8 mouse cellular contexts compared by ENCODE assay signal in the genomic region with DNA sequence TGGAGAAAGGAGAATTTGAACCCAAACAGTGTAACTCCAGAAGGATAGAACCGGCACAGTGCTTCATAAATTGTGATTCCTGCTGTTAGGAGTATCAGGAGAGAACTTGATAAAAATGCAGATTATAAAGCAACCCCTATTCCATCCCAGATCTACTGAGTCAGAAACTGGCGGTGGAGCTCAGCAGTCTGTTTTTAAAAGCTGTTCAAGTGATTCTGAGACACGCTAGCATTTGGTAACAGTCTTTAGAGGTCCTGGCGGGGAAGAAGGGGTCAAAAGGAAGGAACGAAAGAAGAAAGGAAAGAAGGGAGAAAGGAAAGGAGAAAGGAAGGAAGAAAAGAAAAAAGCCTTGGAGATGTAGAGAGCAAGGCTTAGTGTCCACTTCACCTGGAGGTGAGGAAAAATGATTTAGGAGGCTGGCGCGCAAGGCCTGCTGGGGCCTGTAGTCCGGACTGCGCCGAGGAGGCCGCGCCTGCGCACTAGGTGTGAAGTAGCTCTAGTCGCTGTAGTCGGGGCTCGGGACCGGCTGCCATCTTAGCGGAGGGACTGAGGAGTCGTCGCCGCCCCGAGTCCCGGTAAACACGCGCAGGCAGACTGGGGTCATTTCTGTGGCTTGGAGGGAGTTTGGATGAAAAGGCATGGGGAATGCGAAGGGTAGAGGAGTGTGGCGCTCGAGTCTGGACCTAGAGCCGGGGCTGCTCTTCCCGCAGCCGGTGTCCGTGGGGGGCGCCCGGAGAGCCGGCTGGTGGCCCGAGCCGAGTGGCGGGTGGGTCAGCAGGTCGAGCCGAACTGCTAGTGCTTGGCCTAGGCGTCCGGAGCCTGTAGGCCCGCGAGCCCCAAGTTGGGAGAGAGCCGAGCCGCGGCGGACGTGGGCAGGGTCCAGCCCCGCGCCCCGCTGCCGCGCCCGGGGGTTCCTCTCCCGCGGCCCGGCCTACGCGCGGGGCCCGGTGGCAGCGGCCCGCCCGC. TPM values are rescaled to one million over a fixed set of nuclear protein-coding genes. Genes with fewer than 3 reads are reported as not detected.
A peak's percentile ranks its signal among the peaks of the same experiment; 100 is the strongest.
DNase-seq lines count a peak whose midpoint lies in the region; ATAC-seq lines count a peak whose summit lies in the region.

A gene (plus strand): TSS at position 499 of the 966 bp plus-strand sequence.

- H3K4me1 ChIP-seq in heart, embryonic 14.5 days (ENCODE audit: control insufficient read depth in 2 of 2, insufficient read depth in 2 of 2, low read length in 2 of 2), result peaks cover 8 to 25% of the 10 kb centered on the region in 2 experiments
- H3K4me1 ChIP-seq in liver, embryonic 13.5 days (replicated peaks), result peaks cover 35% of the 10 kb centered on the region
- peaks cover 14% of the 10 kb centered on the region for H3K4me1 ChIP-seq in stomach, embryonic 16.5 days (ENCODE audit: control insufficient read depth, insufficient read depth, low read length)

- no peaks in the 10 kb centered on the region for H3K9me3 ChIP-seq in heart, embryonic 14.5 days (ENCODE audit: control insufficient read depth, low read length)
- H3K9me3 ChIP-seq in liver, embryonic 13.5 days (replicated peaks), result no peaks in the 10 kb centered on the region
- no peaks in the 10 kb centered on the region for H3K9me3 ChIP-seq in stomach, embryonic 16.5 days (replicated peaks; ENCODE audit: control insufficient read depth, low read length)

- peak; percentile 94 for ATAC-seq in CD4-positive, CD25-positive, alpha-beta regulatory T cell, adult 4 months
- ATAC-seq in heart, embryonic 14.5 days (ENCODE audit: insufficient number of reproducible peaks, insufficient read depth, low FRiP score, low read depth), result peak; percentile 93
- peak; percentile 99 for ATAC-seq in liver, embryonic 13.5 days (ENCODE audit: low read depth)
- ATAC-seq in stomach, embryonic 16.5 days (ENCODE audit: insufficient read depth, low FRiP score), result peak; percentile 97

- H3K4me2 ChIP-seq in heart, embryonic 14.5 days (ENCODE audit: low read length), result peak within 1 kb of the TSS; percentile 73
- H3K4me2 ChIP-seq in liver, embryonic 13.5 days, result peak within 1 kb of the TSS; percentile 95
- H3K4me2 ChIP-seq in stomach, embryonic 16.5 days (ENCODE audit: low read depth, low read length), result peak within 1 kb of the TSS; percentile 59

- peak within 1 kb of the TSS; percentile 83 to 85 for H3K27ac ChIP-seq in heart, embryonic 14.5 days (replicated peaks in 1 of 2; ENCODE audit: control insufficient read depth in 1 of 2, insufficient read depth in 1 of 2, low read depth in 2 of 2, low read length in 2 of 2)
- peak within 1 kb of the TSS; percentile 71 for H3K27ac ChIP-seq in liver, embryonic 13.5 days
- H3K27ac ChIP-seq in stomach, embryonic 16.5 days (ENCODE audit: low read length), result peak within 1 kb of the TSS; percentile 76

- peak within 1 kb of the TSS; percentile 96 for H3K9ac ChIP-seq in heart, embryonic 14.5 days (ENCODE audit: low read length)
- peak within 1 kb of the TSS; percentile 96 for H3K9ac ChIP-seq in liver, embryonic 13.5 days
- peak within 1 kb of the TSS; percentile 98 for H3K9ac ChIP-seq in stomach, embryonic 16.5 days (ENCODE audit: low read length)

- WGBS in heart, embryonic 14.5 days, result 3% methylated on average over 43 of the region's 65 CpGs
- 2% methylated on average over 65 of the region's 65 CpGs for WGBS in liver, embryonic 13.5 days (ENCODE audit: insufficient replicate concordance)
- WGBS in stomach, embryonic 16.5 days, result 2% methylated on average over 60 of the region's 65 CpGs

- no peaks in the 10 kb centered on the region for H3K27me3 ChIP-seq in heart, embryonic 14.5 days (ENCODE audit: control insufficient read depth, insufficient read depth, low read length)
- H3K27me3 ChIP-seq in liver, embryonic 13.5 days, result no peaks in the 10 kb centered on the region
- no peaks in the 10 kb centered on the region for H3K27me3 ChIP-seq in stomach, embryonic 16.5 days (ENCODE audit: control insufficient read depth, insufficient read depth, low read length)

- H3K36me3 ChIP-seq in heart, embryonic 14.5 days (ENCODE audit: control insufficient read depth, insufficient read depth, low read length), result peaks cover 6% of the 10 kb centered on the region
- H3K36me3 ChIP-seq in liver, embryonic 13.5 days, result peaks cover 7% of the 10 kb centered on the region
- H3K36me3 ChIP-seq in stomach, embryonic 16.5 days (ENCODE audit: control insufficient read depth, insufficient read depth, low read length), result 0 out of 2 replicates have a peak, but pooled peaks cover 1% of the 10 kb centered on the region

- peak; percentile 89 for DNase-seq in c-Kit-negative CD71-positive TER-119-positive erythroid progenitor cells, embryonic 14.5 days (ENCODE audit: low read depth, low spot score)
- peak; percentile 77 for DNase-seq in fibroblast of lung, adult 2 months (ENCODE audit: low read depth)
- peak; percentile 96 for DNase-seq in kidney, postnatal 14 days
- peak; percentile 90 for DNase-seq in liver, embryonic 13.5 days
- peak; percentile 91 for DNase-seq in neural tube, embryonic 10.5 days (ENCODE audit: extremely low spot score, low spot score)

- peak within 1 kb of the TSS; percentile 87 to 88 for H3K4me3 ChIP-seq in heart, embryonic 14.5 days (ENCODE audit: control insufficient read depth in 1 of 2, insufficient read depth in 1 of 2, low read depth in 1 of 2, low read length in 2 of 2)
- peak within 1 kb of the TSS; percentile 73 for H3K4me3 ChIP-seq in liver, embryonic 13.5 days (replicated peaks)
- H3K4me3 ChIP-seq in stomach, embryonic 16.5 days (replicated peaks; ENCODE audit: low read length), result peak within 1 kb of the TSS; percentile 71

RNA-seq across cellular contexts. Expression of the gene that starts here (rescaled TPM):
- 10 to 100 TPM; 59.5 to 81.1 TPM for polyA plus RNA-seq in CD4-positive, CD25-positive, alpha-beta regulatory T cell, adult 4 months (2017; shearing (Covaris generic))
- 37.1 and 39.8 TPM in 2 replicates for polyA plus RNA-seq in heart, embryonic 14.5 days (2014; fragmentation: Nextera tagmentation; extraction: Ambion mirVana)
- polyA plus RNA-seq in liver, embryonic 13.5 days (2015; fragmentation: Nextera tagmentation; extraction: Ambion mirVana), result 14.6 and 18.9 TPM in 2 replicates
- 51.9 and 54.3 TPM in 2 replicates for polyA plus RNA-seq in stomach, embryonic 16.5 days (2015; fragmentation: Nextera tagmentation; extraction: Ambion mirVana)

Comparison
In these comparisons a context has a peak if more than half of its experiments do, and no peak if none do; other contexts are left out.
1. Peak in every context shown above with its lines: DNase-seq, ATAC-seq, H3K4me3 ChIP-seq and H3K27ac ChIP-seq.